Mouse (Mus musculus) urinary bladder, postnatal 10 days (tissue): ENCODE results near the gene Iqsec2.
"Not testable (repeated sequence)": the region's sequence is repeated elsewhere in the genome, so short reads cannot be mapped to it uniquely, and the experiment has no call there.

Experiments used
- DNase-seq: peaks from one replicate; pipeline ENCODE4 v3.0.0; 2022; ENCODE audit warnings: low spot score

The Iqsec2 gene

DNA sequence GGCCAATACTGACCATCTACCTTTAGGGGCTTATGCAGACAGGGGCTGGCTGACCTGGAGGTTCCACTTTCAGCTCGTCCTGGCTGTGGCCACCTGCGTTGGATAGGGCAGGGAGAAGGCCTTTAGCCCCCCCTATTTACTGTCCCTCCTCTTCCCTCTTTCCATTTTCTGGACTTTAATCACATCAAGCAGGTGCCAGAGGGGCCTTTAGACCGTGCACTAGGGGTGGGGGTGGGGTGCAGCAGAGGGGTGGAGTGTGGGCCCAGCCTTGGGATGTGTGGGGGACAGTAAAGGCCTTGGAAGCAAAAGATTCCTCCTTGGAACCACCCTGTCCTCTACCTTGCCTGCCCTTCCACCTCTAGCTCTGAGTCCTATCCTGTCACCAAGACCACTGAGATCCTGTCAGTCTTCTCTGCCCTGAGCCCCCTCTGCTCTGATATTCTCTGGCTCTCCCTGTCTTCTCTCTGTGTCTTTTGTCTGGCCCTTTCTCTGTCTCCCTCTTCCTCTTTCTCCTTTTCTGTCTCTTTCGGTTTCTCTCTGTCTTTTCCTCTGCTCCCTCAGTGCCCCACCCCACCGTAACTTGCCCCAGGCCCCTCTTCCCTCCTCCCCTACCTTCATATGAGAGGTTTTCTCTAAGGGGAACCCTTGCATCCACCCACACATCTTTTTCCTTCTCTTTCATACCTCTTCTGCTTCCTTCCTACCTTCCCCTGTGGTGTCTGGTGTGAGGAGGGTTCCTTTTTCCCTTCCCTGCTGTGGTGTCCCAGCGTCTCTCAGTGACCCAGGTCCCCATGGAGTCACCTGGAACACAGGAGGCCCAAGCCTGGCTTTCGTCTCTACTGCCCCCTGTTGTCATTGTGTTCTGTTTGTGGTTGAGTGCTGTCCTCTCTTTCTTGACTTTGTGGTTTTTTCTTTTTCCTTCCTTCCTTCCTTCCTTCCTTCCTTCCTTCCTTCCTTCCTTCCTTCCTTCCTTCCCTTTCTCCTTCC lies 35.9 kb downstream of the Iqsec2 start:
- DNase-seq: no peak

DNA sequence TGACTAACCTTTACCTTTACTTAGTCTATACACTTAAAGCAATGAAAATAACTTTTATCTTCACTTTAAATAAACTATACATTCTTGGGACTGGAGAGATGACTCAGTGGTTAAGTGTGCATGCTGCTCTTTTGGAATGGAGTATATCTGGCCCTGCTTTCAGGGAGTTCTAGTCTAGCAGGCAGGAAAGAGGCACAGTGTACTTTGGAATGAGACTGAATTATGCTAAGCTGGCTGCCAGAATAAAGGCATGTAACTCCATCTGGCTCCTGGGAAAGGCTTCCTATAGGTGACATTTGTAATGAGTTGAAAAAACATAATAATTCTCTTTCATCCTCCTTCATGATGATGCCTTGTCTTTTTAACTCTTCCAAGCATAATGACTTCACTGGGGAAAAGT lies 43.1 kb downstream of the Iqsec2 start:
- no peak for DNase-seq

DNA sequence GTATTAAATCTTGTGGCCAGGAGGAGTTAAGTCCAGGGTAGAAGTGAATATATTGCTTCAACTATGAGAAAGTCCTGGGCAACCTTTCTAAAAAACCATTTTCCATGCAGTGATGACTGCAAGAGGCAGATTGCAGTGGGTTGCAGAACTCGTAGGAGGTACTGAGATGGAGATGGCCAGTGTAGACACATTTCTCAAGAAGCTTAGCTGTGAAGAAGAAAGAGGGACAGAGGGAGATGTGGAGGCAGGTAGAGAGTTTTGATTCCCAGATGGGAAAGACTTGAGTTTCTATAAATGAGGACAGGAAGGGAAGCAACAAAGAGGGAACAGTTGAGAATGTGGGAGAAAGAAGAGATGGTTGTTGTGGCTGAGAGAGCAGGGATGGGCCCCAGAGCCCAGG lies 47.2 kb downstream of the Iqsec2 start:
- DNase-seq: no peak

DNA sequence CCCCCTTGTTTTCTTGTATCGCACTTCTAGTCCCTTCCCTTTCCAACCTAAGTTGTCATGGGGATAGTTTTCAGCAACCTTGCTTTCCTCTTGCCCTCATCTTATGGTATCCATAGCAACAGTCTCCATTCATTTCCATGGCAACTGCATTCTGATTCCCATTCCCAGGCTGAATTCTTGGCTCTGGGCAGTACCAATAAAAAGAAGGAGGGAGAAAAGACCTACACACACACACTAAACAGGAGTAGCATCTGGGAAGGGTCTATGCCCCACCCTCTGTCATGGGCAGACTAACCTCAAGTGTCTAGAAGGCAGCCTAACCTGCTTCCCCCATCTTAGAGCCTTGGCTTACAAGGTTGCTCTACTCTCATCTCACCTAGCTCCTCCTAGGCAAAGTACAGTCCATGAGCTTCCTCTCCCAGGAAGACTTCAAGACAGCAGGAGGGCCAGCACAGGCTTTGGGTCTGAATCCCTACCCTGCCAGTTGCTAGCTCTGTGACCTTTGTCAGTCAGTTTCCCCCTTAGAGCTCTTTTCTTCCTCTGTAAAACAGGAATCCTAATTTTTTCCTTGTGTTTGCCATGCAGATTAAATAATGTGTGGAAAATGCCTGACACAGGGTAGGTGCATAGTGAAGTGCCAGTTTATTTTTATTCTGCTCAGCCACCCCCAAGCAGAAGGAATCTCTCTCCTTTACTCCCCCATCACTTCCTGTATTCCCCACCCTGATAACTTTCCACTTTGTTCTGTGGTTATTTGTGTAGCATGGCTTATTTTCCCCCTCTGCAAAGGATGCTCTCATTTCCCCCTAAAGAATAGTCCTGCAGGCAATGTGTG lies 54.0 kb downstream of the Iqsec2 start:
- no peak for DNase-seq

DNA sequence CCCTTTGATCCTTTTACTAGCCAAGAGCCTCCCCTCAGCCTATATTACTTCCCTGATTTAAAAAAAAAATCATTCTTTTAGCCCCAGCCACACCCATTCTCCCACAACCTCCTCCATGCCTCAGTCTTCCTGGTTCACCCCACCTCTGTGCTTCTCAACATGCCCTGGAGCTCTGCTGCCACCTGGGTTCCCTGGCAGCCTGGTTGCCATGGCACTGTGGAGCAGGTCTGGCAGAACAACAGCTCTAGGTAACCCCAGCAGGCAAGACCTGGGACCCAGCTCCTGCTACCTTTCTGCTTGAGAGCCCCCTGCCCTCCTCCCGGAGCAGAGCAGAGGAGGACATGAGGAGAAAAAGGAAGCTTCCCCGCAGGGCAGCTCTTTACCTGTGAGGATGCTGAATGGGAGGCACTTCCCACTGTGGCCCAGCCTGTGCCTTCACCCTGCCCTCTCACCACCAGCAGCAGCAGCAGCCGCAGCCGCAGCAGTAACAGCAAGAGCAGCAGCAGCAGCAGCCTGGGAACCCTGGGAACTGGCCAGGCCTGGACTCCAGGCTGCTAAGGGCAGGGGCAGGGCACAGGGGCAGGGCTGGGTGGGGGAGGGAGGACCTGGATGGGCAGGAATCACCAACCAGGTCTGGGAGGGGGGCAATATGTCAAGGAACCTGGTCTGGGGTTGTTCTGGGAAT lies 57.8 kb downstream of the Iqsec2 start:
- DNase-seq: no peak

DNA sequence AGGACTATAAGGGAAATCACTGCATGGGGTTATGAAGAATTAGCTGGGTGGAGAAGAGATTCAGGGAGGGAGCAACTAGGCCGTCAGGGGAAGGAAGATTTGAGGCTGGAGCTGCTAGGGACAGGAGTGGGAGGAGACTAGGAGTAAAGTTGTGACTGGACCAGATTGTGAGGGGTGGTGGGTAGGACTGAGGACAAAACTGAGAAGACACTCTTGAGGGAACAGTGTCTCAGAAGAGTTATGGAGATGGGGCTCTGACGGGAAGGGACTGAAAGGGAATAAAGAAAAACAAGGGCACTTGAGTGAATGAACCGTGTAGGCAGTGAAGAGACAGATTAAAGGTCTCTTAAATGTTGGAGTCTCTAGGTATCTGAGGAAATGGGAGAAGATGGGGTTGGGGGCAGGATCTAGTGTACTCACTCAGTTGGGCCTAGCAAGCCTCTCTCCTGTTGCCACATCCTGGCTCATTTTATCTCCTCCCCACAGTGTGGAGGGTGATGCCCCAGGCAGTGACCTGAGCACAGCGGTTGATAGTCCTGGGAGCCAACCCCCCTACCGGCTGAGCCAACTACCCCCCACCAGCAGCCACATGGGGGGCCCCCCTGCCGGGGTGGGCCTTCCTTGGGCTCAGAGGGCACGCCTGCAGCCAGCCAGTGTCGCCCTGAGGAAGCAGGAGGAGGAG lies 58.5 kb downstream of the Iqsec2 start:
- no peak for DNase-seq

DNA sequence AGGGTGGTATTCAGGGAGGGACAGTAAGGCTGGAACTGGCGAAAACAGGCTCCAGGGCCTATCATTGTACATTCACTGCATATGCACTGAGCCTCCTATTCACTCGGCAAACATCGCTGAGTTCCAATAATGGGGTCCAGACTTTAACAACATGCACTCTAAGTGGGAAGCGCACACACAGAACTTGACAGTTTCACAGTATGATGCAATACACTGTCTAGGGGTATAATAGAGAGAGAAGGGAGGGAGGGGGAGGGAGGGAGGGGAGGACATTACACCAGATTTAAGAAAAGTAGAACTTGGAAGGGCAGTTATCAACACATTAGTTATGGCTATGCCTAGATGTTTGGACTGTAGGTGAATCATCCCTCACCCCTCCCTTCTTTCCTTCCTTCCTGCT lies 59.2 kb downstream of the Iqsec2 start:
- no peak for DNase-seq

DNA sequence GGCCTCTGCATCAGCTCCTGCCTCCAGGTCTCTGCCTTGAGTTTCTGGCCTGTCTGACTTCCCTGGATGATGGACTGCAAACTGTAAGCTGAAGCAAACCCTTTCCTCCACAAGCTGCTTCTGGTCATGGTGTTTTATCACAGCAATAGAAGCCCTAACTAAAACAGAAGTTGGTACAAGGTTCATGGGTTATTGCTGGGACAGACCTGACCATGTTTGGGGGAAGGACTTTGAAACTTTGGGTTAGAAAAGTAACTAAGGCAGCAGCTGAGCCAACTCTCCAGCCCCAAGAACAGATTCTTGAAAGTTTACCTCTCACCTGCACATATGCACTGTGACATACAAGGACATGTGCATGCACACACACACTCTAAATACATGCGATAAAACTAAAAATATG lies 61.4 kb downstream of the Iqsec2 start:
- DNase-seq: no peak

DNA sequence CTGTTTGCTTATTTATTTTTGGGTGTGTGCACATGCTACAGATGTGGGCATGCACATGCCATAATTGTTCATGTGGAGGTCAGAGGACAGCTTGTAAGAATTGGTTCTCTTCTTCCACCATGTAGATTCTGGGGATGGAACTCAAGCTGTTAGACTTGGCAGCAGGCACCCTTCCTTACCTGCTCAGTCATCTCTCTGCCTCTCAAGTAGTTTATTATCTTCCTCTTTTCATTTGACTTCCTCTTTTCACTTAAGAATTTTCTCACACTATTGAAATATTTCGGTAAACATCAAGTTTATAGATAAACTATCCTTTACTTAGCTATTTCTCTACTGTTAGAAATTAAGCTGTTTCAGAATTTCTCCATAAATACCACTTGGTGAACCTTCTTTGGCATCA lies 70.6 kb downstream of the Iqsec2 start:
- no peak for DNase-seq

DNA sequence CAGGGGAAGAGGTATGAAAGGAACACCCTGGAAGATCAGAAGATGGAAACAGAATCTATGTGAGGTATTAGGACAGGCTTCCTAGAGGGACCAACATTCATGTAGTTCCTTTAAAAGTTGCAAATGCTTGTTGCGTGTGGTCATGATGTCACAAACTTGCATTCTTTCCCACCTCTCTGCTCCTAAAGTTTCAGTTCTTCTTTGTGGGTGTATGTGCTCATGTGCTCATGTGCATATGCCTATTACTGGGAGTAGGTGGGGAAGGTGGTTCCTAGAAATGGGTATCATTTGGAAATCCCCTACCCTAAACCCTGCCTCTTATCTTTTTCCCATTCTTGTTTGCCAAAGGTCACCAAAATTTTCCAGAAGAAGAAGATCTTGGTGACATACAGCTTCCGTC lies 74.5 kb downstream of the Iqsec2 start:
- no peak for DNase-seq

DNA sequence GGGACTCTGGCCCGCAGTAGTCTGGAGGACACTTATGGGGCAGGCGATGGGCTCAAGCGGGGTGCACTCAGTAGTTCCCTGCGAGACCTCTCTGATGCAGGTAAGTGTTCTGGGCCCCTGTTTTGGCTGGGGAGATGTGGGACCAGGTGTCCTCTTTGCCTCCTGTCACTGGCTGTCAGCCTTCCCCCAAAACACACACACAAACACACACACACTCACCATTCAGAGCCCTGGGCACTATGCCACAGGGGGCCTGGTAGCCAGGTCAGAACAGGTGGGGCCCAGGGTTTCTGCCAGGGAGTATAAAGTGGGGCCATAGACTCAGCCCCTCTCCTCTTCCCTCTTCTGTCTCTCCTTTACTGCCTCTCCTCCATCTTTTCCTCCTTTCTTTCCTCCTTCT lies 77.7 kb downstream of the Iqsec2 start:
- DNase-seq: no peak

DNA sequence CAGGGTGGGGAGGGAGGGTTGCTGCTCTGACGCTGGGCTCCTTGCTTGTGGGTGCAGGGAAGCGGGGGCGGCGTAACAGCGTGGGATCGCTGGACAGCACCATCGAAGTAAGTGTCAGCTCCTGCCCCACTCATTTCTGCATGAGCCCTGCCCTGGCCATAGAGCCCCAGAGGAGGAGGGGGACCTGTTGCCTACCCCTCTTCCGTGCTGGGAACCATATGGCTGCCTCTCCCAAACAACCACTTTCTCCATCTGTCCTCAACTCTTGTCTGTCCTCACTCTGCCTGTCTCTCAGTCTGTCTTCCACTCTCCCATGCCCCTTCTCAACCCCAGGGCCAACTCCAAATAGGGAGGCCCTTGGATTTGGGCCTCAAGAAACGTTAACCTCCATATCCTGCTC lies 78.2 kb downstream of the Iqsec2 start:
- no peak for DNase-seq

DNA sequence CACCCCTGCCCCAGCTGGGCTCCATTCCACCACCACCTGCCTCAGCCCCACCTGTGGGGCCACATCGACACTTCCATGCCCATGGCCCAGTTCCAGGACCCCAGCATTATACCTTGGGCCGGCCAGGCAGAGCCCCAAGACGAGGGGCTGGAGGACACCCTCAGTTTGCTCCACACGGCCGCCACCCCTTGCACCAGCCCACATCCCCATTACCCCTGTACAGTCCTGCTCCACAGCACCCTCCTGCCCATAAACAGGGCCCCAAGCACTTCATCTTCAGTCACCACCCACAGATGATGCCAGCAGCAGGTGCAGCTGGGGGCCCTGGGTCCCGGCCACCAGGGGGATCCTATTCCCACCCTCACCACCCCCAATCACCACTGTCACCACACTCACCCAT lies 79.2 kb downstream of the Iqsec2 start:
- DNase-seq: no peak

DNA sequence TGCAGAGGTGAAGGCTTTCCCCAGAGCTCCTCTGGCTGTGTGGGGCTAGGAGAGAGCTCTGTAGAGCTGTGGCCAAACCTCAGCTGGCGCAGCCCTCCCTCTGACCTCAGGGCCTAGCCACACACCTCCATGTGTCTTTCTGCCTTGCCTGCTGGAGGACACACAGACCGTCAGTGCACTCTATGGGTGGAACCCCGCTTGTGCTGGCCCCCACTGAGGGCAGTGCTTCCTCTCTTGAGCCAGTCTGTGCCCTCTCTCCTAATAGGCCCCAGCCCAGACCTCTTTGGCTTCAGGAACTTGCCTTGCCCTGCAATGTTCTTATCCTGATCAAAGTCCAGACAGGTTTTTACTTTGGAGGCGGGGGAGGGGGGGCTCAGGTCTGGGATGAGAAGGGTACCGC lies 80.2 kb downstream of the Iqsec2 start:
- no peak for DNase-seq

DNA sequence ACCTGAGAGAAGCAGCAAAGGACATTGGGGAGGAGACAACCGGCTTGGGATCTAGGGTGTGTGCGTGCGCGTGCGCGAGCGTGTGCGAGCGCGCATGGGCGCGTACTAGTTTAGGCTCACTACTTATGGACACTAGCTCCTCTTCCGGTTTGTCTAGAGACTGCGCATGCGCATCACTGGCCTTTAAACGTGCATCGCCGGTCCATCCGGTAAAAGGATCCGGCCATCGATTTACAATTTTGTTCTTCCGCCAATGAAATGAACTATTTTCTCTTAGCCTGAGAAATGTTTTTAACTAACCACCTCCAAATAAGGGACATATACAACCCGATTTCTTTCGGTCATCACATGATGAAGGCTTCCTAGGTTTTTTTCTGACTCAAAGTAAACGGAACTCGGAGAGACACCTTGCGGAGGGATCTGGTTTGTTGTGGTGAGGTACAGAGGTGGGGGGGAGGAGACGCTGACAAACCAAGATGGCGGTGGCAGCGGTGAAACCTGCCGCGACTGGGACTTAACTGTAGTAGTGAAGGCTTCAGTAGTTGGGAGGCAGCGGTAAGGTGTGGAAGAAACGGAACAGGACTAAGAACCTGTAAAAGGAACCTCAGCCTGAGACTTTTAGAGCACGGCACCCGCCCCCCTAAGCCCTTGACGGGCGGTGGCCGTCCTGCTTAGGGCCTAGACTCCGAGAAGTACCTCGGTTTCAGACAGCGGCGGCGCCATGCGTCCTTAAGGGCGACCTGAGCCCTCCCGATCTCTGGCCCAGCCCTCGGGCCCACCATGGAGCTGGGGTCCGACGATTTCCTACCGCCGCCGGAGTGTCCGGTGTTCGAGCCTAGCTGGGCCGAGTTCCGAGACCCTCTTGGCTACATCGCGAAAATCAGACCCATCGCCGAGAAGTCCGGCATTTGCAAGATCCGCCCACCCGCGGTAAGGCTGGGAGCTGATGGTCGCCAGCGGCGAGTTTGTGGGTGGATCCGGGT lies 89.0 kb downstream of the Iqsec2 start, which contains the start of gene Kdm5c:
TSS of gene Kdm5c (plus strand) at position 240 of the 983 bp plus-strand sequence.
- peak; percentile 60 for DNase-seq

DNA sequence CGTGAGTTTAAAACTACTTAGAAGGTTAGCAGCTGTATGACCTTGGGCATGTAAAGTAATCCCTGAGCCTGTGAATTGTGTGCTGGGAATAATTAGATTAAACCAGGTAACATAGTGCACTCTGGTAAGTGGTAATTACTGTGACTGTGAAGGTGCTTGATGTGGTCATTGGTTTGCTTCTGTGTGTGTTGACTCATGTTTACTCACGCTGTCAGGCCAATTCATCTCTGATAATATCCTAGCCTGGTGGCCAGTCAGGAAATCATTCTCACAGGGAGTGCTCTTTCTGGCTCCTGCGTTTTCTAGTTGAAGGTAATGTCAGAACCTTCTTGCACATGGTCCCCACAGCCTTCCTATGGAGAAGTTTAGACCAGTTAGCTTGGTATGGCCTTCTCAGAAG lies 90.1 kb downstream of the Iqsec2 start:
- DNase-seq: no peak

DNA sequence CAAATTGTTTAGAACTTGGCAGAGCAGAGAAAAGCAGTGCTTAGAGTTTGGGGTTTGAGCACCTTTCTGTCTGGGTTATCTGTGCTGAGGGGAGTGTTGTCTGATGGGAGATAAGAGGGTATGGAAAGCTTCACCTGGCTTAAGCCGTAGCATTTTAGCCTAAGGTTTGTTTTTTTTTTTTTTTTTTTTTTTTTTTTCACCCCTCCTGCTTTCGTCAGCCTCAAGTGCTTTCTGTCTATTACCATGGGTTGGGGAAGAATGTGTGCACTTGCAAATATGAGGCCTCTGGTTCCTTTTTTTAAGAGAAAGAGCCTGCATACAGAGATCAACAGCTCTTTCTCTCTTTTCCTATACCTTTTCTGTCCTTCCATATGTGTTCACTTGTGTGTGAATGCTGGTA lies 91.7 kb downstream of the Iqsec2 start:
- no peak for DNase-seq

DNA sequence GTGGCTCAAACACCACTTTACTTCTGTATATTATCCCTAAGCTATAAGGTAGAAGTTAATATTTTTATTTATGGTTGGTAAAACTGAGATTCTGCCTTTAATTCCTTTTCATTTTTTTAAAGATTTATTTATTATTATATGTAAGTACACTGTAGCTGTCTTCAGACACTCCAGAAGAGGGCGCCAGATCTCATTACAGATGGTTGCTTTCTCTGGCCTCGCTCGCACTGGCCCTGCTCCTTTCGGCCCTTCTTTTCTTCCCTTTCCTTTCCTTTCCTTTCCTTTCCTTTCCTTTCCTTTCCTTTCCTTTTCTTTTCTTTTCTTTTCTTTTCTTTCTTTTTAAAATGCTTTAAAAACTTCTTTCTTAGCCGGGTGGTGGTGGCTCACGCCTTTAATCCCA lies 99.1 kb downstream of the Iqsec2 start:
- not testable (repeated sequence) for DNase-seq

DNA sequence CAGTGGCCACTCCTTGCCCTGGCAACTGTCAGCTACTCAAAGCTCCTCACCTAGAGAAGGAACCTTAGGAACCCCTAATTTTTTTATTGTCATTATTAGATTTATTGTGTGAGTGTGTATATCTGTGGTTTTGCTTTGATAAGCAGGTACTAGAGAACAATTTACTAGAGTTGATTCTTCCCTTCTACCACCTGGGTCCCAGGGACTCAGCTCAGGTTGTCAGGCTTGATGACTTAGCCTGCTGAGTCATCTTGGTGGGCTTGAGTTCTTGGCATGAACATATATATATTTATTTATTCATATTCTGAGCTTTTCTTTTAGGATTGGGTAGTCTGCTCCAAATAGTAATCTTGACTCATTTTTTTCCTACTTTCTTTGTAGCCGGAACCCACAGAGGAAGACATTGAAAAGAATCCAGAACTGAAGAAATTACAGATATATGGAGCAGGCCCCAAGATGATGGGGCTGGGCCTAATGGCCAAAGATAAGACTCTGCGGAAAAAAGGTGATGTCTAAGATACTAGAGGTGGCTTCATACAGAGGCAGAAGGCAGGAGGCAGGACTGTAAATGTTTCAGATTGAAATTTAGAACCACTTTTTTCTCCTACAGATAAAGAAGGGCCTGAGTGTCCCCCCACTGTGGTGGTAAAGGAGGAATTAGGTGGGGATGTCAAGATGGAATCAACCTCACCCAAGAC lies 100.6 kb downstream of the Iqsec2 start:
- no peak for DNase-seq

DNA sequence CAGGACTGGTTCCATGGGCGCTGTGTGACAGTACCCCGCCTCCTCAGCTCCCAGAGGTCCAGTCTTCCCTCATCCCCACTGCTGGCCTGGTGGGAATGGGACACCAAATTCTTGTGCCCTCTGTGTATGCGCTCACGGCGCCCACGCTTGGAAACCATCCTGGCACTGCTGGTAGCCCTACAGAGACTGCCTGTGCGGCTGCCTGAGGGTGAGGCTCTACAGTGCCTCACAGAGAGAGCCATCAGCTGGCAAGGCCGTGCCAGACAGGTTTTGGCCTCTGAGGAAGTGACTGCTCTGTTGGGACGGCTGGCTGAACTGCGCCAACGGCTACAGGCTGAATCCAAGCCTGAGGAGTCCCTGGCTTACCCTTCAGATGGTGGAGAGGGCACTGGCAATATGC lies 127.1 kb downstream of the Iqsec2 start:
- no peak for DNase-seq
